Mouse (Mus musculus) mammary gland, adult 2 months (tissue): Measurements from ENCODE around the gene Adgre5. TPM values are rescaled to one million over a fixed set of nuclear protein-coding genes. Genes with fewer than 3 reads are reported as not detected.

ENCODE experiments used
- polyA plus RNA-seq: library from polyadenylated mRNA; depleted of rRNA; stranded (reverse); fragments of >200 nt; gene quantifications from 2 replicates; pipeline ENCODE4 v1.2.3, GENCODE M21; 2012; ENCODE audit warnings: low replicate concordance; rRNA removed

The Adgre5 gene
- 100.0 and 123 TPM in 2 replicates for polyA plus RNA-seq

DNA sequence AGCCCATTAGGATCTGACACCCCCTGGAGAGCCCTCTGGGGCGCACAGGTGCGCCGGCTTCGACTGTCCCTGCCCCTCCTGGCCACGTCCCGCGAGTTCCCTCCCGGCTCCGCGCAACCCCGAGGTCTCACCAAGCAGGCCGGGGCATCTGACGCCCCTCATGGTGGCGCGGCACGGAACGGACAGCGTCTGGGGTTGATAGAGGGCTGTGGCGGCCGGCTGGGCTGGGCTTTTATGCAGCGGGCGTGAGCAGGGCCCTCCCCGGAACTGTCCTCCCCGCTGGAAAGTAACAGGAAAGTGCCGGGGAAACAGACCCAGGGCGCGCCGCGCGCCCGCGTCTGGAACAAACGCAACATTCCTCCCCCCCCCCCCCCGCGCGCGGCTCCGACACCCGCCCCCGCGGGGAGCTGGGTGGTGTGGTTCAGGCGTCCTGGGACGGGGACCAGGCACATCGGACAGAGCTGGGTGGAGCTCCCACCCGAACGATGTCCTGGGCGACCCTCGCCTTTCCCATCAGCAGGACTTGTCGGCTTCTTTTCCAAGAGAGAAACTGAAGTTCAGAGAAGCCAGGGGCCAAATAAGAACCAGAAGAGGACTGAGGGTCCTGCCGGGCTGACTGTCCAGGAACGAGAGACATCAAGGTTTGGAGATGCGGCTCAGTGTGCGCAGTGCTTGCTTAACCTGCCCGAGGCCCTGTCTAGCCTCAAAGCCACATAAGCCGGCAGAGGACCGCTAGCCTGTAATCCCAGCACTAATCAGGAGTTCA is at the start of gene Adgre5:
Gene Adgre5 (minus strand): TSS at position 351 of the 766 bp plus-strand sequence.

DNA sequence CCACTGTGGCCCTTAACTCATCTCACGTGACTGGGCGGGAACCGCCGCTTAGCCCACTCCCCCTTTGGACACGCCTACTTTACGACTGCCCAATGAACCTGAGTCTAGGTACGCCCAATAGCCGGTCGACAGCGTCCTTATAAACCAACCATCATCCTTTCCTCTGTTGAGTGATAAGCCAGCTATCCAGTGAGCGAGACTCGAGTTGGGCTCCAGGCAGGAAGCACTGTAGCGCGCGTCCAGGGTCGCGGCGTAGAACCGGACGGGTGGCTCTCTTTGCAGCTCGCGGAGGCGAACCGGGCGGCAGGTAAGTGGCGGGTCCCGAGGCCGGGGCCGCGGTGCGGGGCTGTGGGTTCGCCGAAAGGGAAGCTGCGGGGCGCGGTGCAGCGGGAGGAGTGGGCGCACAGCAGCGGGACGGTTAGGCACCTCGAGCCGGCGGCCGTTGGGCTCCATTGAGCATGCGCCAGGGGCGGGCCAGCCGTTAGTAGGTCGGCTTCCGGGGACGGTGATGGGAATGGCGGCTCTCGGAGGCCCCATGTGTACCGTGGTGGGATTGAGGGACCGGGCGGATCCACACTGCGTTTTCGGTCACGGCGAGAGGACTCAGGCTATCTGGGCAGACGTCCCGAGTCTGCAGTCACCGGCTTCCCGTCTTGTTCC is 26.0 kb downstream of the Adgre5 start, which contains the start of gene Ddx39:
Gene Ddx39 (plus strand): TSS at position 147 of the 660 bp plus-strand sequence.

DNA sequence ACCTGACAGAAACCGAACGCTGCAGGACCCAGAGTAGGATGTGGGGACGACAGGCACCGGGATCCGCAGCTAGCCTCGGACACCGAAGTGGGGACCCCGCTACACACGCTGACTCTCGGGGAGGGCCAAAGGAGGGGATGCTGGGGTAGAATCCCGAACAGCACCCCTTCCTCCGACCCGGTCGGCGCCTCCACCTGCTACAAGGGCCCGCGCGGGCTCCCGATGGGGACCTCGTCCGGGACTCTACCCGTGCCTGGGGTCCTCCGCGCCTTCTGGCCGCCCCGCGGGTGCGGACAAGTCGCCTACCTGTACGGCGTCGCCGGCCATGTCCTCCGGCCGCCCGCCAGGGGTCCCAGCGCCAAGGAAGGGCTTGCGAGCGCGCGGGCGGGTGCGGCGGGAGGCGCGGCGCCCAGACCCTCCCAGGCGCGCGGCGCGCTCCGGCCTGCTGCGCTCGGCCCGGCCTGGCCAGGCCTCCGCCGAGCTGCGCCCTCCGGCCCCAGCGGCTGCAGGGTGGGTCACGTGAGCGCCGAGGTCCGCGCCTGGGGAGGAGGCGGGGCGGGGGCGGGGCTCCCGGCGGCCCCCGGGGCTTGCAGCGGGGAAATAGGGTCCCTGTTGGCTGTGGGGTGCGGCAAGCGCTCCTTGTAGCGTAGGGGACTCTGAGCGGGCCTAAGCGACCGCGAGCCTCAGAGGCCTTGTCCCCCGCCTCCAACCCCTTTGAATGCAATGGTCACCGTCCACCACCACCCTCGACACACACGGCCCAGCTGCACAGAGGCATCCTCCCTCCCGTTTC is 42.3 kb downstream of the Adgre5 start, which contains the start of gene Pkn1:
Gene Pkn1 (minus strand): TSS at position 519 of the 793 bp plus-strand sequence.

Other genes with a start within 250 kb of the Adgre5 start
- gene Olfr370, start 205.5 kb downstream of the Adgre5 start, polyA plus RNA-seq, result not detected in 2 replicates
- gene Ndufb7, start 174.7 kb downstream of the Adgre5 start, polyA plus RNA-seq, result 442 and 514 TPM in 2 replicates
- 844 and 1,093 TPM in 2 replicates for gene Tecr, start 133.4 kb downstream of the Adgre5 start, polyA plus RNA-seq
- 28.9 and 29.1 TPM in 2 replicates for gene Dnajb1, start 133.1 kb downstream of the Adgre5 start, polyA plus RNA-seq
- gene Gipc1, start 88.6 kb downstream of the Adgre5 start, polyA plus RNA-seq, result 35.8 and 60.6 TPM in 2 replicates
- 0.65 and 0.94 TPM in 2 replicates for gene Ptger1, start 74.6 kb downstream of the Adgre5 start, polyA plus RNA-seq
- 135 and 174 TPM in 2 replicates for gene Pkn1, start 42.1 kb downstream of the Adgre5 start, polyA plus RNA-seq
- gene Ddx39, start 26.1 kb downstream of the Adgre5 start, polyA plus RNA-seq, result 32.8 and 37.7 TPM in 2 replicates
- gene Adgrl1, start 158.8 kb upstream of the Adgre5 start, polyA plus RNA-seq, result 40.0 and 49.0 TPM in 2 replicates
- 2.4 and 3.7 TPM in 2 replicates for gene Gm10644, start 213.9 kb upstream of the Adgre5 start, polyA plus RNA-seq
- gene Asf1b, start 214.2 kb upstream of the Adgre5 start, polyA plus RNA-seq, result 8.2 and 20.3 TPM in 2 replicates
- 102 and 146 TPM in 2 replicates for gene Prkaca, start 231.7 kb upstream of the Adgre5 start, polyA plus RNA-seq